Comparison of ENCODE assay signal across 14 mouse cellular contexts in genomic region chr3:7713130-7713529, GRCm38 (mm10).
"Had no signal": no experiment of that assay in that cellular context is flagged by ENCODE, and none has a peak within 500 bp of the region (broad histone marks: within the 10 kb centered on the region; RNA-seq: fewer than 3 reads in every experiment).

No protein-coding gene starts in this region.

- H3K4me2 ChIP-seq: limb, embryonic 13.5 days; liver, embryonic 12.5 days; lung, embryonic 14.5 days; neural tube, embryonic 13.5 days had no signal

- H3K36me3 ChIP-seq: limb, embryonic 13.5 days; liver, embryonic 12.5 days; midbrain, embryonic 10.5 days; neural tube, embryonic 13.5 days had no signal

- H3K4me1 ChIP-seq: limb, embryonic 13.5 days; liver, embryonic 12.5 days; midbrain, embryonic 10.5 days; neural tube, embryonic 13.5 days had no signal

- H3K9ac ChIP-seq: limb, embryonic 13.5 days; liver, embryonic 12.5 days; lung, embryonic 14.5 days; neural tube, embryonic 13.5 days had no signal

- DNase-seq: kidney, adult 9 months; kidney, postnatal 36 days; left cerebral cortex, postnatal 4 days; lung, embryonic 14.5 days; lung, postnatal 10 days; lung, postnatal 4 days; midbrain, embryonic 14.5 days; right cerebral cortex, postnatal 14 days; thymus, postnatal 25 days had no signal

- H3K9me3 ChIP-seq: limb, embryonic 13.5 days; liver, embryonic 12.5 days; midbrain, embryonic 10.5 days; neural tube, embryonic 13.5 days had no signal

- H3K27me3 ChIP-seq: limb, embryonic 13.5 days; liver, embryonic 12.5 days; neural tube, embryonic 13.5 days had no signal

- ATAC-seq: liver, embryonic 12.5 days had no signal

- H3K27ac ChIP-seq: kidney, postnatal 0 days; limb, embryonic 13.5 days; liver, embryonic 12.5 days; midbrain, embryonic 10.5 days; neural tube, embryonic 13.5 days had no signal

- H3K4me3 ChIP-seq: limb, embryonic 13.5 days; liver, embryonic 12.5 days; midbrain, embryonic 10.5 days; neural tube, embryonic 13.5 days had no signal
